Mouse (Mus musculus): ENCODE data around the gene Ide. TPM values are rescaled to one million over a fixed set of nuclear protein-coding genes. Genes with fewer than 3 reads are reported as not detected.
A peak's percentile ranks its signal among the peaks of the same experiment; 100 is the strongest.

Ide gene
- polyA plus RNA-seq, 1 experiment from 2014 or later = 16.5 TPM

DNA sequence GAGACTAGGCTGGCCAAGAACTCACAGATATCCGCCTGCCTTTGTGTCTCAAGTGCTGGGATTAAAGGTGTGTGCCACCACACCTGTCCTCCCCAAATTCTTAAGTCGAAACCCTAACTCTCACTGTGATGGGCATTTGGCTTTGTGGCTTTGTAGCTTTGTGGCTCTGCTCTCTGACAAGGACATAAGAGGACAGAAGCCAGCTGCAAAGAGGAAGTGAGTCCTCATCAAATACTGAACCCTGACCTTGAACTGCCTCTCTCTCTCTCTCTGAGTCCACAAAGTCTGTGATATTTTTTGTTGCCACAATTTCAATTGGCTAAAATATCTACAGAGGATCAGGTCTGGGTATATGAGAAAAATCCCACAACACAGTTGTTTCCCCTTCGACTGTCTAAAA is 89.5 kb downstream of the Ide start:
- Histone ChIP-seq H3K36me3 (replicated peaks; ENCODE audit: insufficient read depth, low read length) (no peaks in the 10 kb centered on the region), H3K9ac (replicated peaks) (no peak overlapping the region), H3K4me3 (ENCODE audit: low read depth, low read length) (no peak overlapping the region), H3K27ac (ENCODE audit: low read depth) (no peak overlapping the region), H3K27me3 (ENCODE audit: insufficient read depth, low read length) (no peaks in the 10 kb centered on the region), H3K4me1 (ENCODE audit: insufficient read depth) (no peaks in the 10 kb centered on the region), H3K4me2 (ENCODE audit: low read depth, low read length) (no peak overlapping the region), H3K9me3 (ENCODE audit: low read length) (no peaks in the 10 kb centered on the region)
- ATAC-seq (no peak), DNase-seq (no peak)
- TF ChIP-seq CTCF (IDR thresholded peaks at IDR 0.05; ENCODE audit: low read depth) (no peak), EP300 (IDR thresholded peaks at IDR 0.05; ENCODE audit: low read depth) (no peak)
- WGBS (ENCODE audit: insufficient replicate concordance) = 60% methylated on average over 3 of the region's 3 CpGs

DNA sequence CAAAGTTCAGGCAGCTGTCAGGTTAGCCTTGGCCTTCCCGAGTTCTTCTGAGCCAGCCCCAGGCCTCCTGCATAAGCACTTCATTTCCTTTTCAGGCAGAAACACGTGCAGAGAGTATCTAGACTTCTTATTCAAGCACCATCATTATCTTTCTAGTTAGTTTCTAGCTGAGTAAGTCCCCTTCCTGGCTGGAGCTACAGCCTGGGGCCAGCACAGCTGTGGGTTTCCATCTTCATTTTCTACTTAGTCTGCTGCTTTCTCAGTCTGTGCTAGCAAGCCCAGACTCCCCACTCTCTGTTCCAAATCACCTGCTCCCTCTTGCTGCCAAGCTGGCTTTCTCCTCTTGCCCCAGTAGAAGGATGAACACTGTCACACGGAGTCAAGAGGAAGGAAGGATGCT is 90.8 kb downstream of the Ide start:
- Histone ChIP-seq H3K9ac (replicated peaks) (no peak overlapping the region), H3K36me3 (replicated peaks; ENCODE audit: insufficient read depth, low read length) (no peaks in the 10 kb centered on the region), H3K27ac (ENCODE audit: low read depth) (no peak overlapping the region), H3K27me3 (ENCODE audit: insufficient read depth, low read length) (no peaks in the 10 kb centered on the region), H3K4me3 (ENCODE audit: low read depth, low read length) (no peak overlapping the region), H3K4me2 (ENCODE audit: low read depth, low read length) (no peak overlapping the region), H3K4me1 (ENCODE audit: insufficient read depth) (no peaks in the 10 kb centered on the region), H3K9me3 (ENCODE audit: low read length) (no peaks in the 10 kb centered on the region)
- no peak for ATAC-seq
- no peak for TF ChIP-seq CTCF (IDR thresholded peaks at IDR 0.05; ENCODE audit: low read depth)
- no peak for TF ChIP-seq EP300 (IDR thresholded peaks at IDR 0.05; ENCODE audit: low read depth)
- DNase-seq = no peak
- WGBS (ENCODE audit: insufficient replicate concordance) = 39% methylated on average over 3 of the region's 3 CpGs

DNA sequence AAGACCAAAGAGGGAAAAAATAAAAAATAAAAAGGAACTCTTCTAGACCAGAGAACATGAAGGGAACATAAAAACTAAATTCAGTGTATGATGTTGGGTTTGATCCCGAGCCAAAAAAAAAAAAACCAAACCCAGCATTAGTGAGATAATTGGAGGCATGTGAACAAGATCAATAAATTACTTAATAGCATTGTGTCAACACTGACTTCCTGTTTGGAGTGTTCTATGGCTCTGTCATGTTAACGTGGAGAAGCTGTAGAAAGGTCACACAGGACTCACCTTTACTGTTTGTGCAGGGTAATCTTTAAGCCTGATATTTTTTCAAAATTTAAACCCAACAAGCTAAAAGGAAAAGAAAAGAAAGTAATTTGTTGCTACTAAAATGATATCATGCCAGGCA is 94.9 kb downstream of the Ide start:
- Histone ChIP-seq H3K9ac (replicated peaks) (no peak overlapping the region), H3K4me1 (ENCODE audit: insufficient read depth) (peaks cover 11% of the 10 kb centered on the region), H3K27ac (ENCODE audit: low read depth) (peak overlapping the region; percentile 87), H3K9me3 (ENCODE audit: low read length) (no peaks in the 10 kb centered on the region), H3K4me3 (ENCODE audit: low read depth, low read length) (no peak overlapping the region), H3K36me3 (replicated peaks; ENCODE audit: insufficient read depth, low read length) (no peaks in the 10 kb centered on the region), H3K4me2 (ENCODE audit: low read depth, low read length) (no peak overlapping the region), H3K27me3 (ENCODE audit: insufficient read depth, low read length) (no peaks in the 10 kb centered on the region)
- ATAC-seq (peak; percentile 33; the same call in 1 of the 2 replicates), DNase-seq (no peak)
- TF ChIP-seq CTCF (IDR thresholded peaks at IDR 0.05; ENCODE audit: low read depth) (no peak), EP300 (IDR thresholded peaks at IDR 0.05; ENCODE audit: low read depth) (peak; percentile 91)
- 28% methylated on average over 2 of the region's 2 CpGs for whole genome bisulfite sequencing (ENCODE audit: insufficient replicate concordance)

DNA sequence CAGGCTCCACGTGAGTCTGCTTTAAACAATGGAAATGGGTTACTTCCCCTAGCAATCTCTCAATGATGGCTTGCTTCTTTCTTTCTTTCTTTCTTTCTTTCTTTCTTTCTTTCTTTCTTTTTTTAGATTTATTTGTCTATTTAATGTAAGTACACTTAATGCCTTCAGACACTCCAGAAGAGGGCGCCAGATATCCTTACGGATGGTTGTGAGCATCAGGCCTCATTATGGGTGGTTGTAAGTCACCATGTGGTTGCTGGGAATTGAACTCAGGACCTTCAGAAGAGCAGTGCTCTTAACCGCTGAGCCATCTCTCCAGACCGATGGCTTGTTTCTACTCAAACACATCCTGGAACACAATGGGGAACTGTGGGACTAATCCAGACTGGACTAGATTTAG is 96.5 kb downstream of the Ide start:
- TF ChIP-seq CTCF (IDR thresholded peaks at IDR 0.05; ENCODE audit: low read depth) (peak; percentile 54), EP300 (IDR thresholded peaks at IDR 0.05; ENCODE audit: low read depth) (no peak)
- Histone ChIP-seq H3K4me2 (ENCODE audit: low read depth, low read length) (no peak overlapping the region), H3K36me3 (replicated peaks; ENCODE audit: insufficient read depth, low read length) (no peaks in the 10 kb centered on the region), H3K9ac (replicated peaks) (no peak overlapping the region), H3K27ac (ENCODE audit: low read depth) (no peak overlapping the region), H3K4me3 (ENCODE audit: low read depth, low read length) (no peak overlapping the region), H3K4me1 (ENCODE audit: insufficient read depth) (peaks cover 19% of the 10 kb centered on the region), H3K27me3 (ENCODE audit: insufficient read depth, low read length) (no peaks in the 10 kb centered on the region), H3K9me3 (ENCODE audit: low read length) (no peaks in the 10 kb centered on the region)
- 67% methylated on average over 5 of the region's 5 CpGs for WGBS (ENCODE audit: insufficient replicate concordance)
- ATAC-seq = no peak
- DNase-seq = no peak

DNA sequence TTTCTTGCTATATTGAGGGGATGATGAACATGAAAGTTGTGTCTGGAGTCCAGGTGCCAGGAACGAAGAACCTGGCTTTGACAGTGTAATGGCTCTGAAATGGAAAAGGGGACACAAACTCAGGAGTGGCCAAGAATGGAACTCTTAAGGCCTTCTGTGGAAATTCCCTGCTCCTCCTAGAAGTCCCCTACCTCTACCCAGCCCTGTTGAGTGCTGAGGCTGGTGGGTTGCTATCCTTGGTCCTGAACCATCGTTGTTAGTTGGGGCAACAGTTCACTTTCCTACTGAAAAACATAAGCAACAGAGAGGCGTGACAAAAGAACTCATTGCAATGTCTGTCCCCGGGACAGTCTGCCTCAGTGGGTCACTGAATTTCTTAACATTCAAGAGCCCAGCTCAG is 98.6 kb downstream of the Ide start:
- Histone ChIP-seq H3K9me3 (ENCODE audit: low read length) (no peaks in the 10 kb centered on the region), H3K27ac (ENCODE audit: low read depth) (peak overlapping the region; percentile 93), H3K4me1 (ENCODE audit: insufficient read depth) (peaks cover 29% of the 10 kb centered on the region), H3K4me2 (ENCODE audit: low read depth, low read length) (peak overlapping the region; percentile 60; the same call in 1 of the 2 replicates), H3K36me3 (replicated peaks; ENCODE audit: insufficient read depth, low read length) (no peaks in the 10 kb centered on the region), H3K27me3 (ENCODE audit: insufficient read depth, low read length) (peaks cover 4% of the 10 kb centered on the region), H3K9ac (replicated peaks) (no peak overlapping the region), H3K4me3 (ENCODE audit: low read depth, low read length) (no peak overlapping the region)
- DNase-seq (peak; percentile 61), ATAC-seq (no peak)
- 31% methylated on average over 4 of the region's 4 CpGs for WGBS (ENCODE audit: insufficient replicate concordance)
- TF ChIP-seq CTCF (IDR thresholded peaks at IDR 0.05; ENCODE audit: low read depth) (no peak), EP300 (IDR thresholded peaks at IDR 0.05; ENCODE audit: low read depth) (no peak)

DNA sequence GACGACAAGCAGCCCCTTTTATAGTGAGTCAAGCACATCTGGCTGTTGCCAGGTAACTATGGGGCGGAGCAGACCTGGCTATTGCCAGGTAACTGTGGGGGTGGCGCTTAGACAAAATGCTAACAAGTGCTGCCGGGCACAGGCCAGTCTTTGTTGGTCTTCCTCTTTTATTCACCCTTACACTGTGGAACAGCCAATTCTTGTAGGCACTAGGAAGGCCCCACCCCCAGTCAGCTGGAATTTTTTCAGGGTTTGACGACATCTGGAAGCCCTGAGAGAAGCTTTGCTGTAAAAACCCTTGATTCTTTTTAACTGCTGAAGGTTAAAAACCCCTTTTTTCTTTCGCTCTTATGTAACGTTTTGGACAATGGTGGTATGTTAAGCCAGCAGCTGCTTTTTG is 99.0 kb downstream of the Ide start:
- Histone ChIP-seq H3K4me2 (ENCODE audit: low read depth, low read length) (peak overlapping the region; percentile 60), H3K9ac (replicated peaks) (no peak overlapping the region; the same call in 1 of the 2 replicates), H3K36me3 (replicated peaks; ENCODE audit: insufficient read depth, low read length) (no peaks in the 10 kb centered on the region), H3K4me1 (ENCODE audit: insufficient read depth) (peaks cover 33% of the 10 kb centered on the region), H3K27me3 (ENCODE audit: insufficient read depth, low read length) (peaks cover 6% of the 10 kb centered on the region), H3K27ac (ENCODE audit: low read depth) (peak overlapping the region; percentile 93), H3K4me3 (ENCODE audit: low read depth, low read length) (peak overlapping the region; percentile 10; the same call in 1 of the 2 replicates), H3K9me3 (ENCODE audit: low read length) (no peaks in the 10 kb centered on the region)
- WGBS (ENCODE audit: insufficient replicate concordance) = 33% methylated on average over 7 of the region's 7 CpGs
- ATAC-seq = peak; percentile 18
- TF ChIP-seq EP300 (IDR thresholded peaks at IDR 0.05; ENCODE audit: low read depth) (no peak), CTCF (IDR thresholded peaks at IDR 0.05; ENCODE audit: low read depth) (no peak)
- DNase-seq = peak; percentile 38

Measured in liver, postnatal 0 days (tissue).